In genomic region chr17:49083594-49084380, GRCm38 (mm10) we compare ENCODE assay signal across 8 mouse cellular contexts.
DNase-seq lines count a peak whose midpoint lies in the region; ATAC-seq lines count a peak whose summit lies in the region.

No protein-coding gene starts in this region.

- H3K27ac ChIP-seq in midbrain, embryonic 16.5 days (ENCODE audit: low read length), result no peak overlapping the region

- no peaks in the 10 kb centered on the region for H3K4me1 ChIP-seq in midbrain, embryonic 16.5 days (ENCODE audit: control insufficient read depth, insufficient read depth, low read length)

- no peak for ATAC-seq in inflammation-experienced regulatory T-cells, adult 6 months
- ATAC-seq in midbrain, embryonic 16.5 days, result no peak

- no peak overlapping the region for H3K9ac ChIP-seq in midbrain, embryonic 16.5 days (ENCODE audit: low read depth, low read length)

- H3K27me3 ChIP-seq in midbrain, embryonic 16.5 days (ENCODE audit: control insufficient read depth, insufficient read depth, low read depth, low read length), result no peaks in the 10 kb centered on the region

- H3K9me3 ChIP-seq in midbrain, embryonic 16.5 days (replicated peaks; ENCODE audit: control insufficient read depth, low read length, poor library complexity, severe bottlenecking), result no peaks in the 10 kb centered on the region

- WGBS in midbrain, embryonic 16.5 days, result 80% methylated on average over 9 of the region's 9 CpGs

- no peak overlapping the region for H3K4me2 ChIP-seq in midbrain, embryonic 16.5 days (ENCODE audit: low read length)

- H3K4me3 ChIP-seq in midbrain, embryonic 16.5 days (ENCODE audit: low read depth, low read length), result no peak overlapping the region

- peak; percentile 19 to 23 for DNase-seq in cerebellum, postnatal 14 days
- no peak for DNase-seq in cerebellum, adult 18-20 months
- DNase-seq in brain, adult 2 months (ENCODE audit: low read depth, low spot score), result peak; percentile 94
- DNase-seq in layer of hippocampus, adult 11-12 months (ENCODE audit: low spot score), result peak; percentile 82
- DNase-seq in lung, postnatal 14 days, result peak; percentile 5
- DNase-seq in B cell, adult 2 months, result no peak

- no peaks in the 10 kb centered on the region for H3K36me3 ChIP-seq in midbrain, embryonic 16.5 days (ENCODE audit: control insufficient read depth, insufficient read depth, low read length)

Comparison
In these comparisons a context has a peak if more than half of its experiments do, and no peak if none do; other contexts are left out.
1. DNase-seq: peak in cerebellum, postnatal 14 days (2 of 2), brain, adult 2 months (single experiment), layer of hippocampus, adult 11-12 months (single experiment) and lung, postnatal 14 days (single experiment); none in cerebellum, adult 18-20 months (0 of 2) and B cell, adult 2 months (0 of 2).